Comparison of ENCODE assay signal across 8 mouse cellular contexts in genomic region chr3:36835525-36836203, GRCm38 (mm10). TPM values are rescaled to one million over a fixed set of nuclear protein-coding genes. Genes with fewer than 3 reads are reported as not detected.
DNase-seq lines count a peak whose midpoint lies in the region; ATAC-seq lines count a peak whose summit lies in the region.

No protein-coding gene starts in this region.

- WGBS in forebrain, embryonic 15.5 days: 14% methylated on average over 18 of the region's 18 CpGs
- 28% methylated on average over 18 of the region's 18 CpGs for WGBS in kidney, embryonic 15.5 days
- 21% methylated on average over 18 of the region's 18 CpGs for WGBS in midbrain, embryonic 10.5 days

- no peaks in the 10 kb centered on the region for H3K4me1 ChIP-seq in forebrain, embryonic 15.5 days
- peaks cover 8% of the 10 kb centered on the region for H3K4me1 ChIP-seq in kidney, embryonic 15.5 days
- peaks cover 11% of the 10 kb centered on the region for H3K4me1 ChIP-seq in midbrain, embryonic 10.5 days

- peak overlapping the region; percentile 32 for H3K4me2 ChIP-seq in forebrain, embryonic 15.5 days (replicated peaks)
- peak overlapping the region; percentile 50 for H3K4me2 ChIP-seq in kidney, embryonic 15.5 days

- DNase-seq in kidney, adult 18-20 months: peak; percentile 13
- DNase-seq in kidney, adult 11 months: no peak
- DNase-seq in cerebellum, postnatal 25 days: peak; percentile 37 to 53
- peak; percentile 29 for DNase-seq in midbrain, embryonic 10.5 days (ENCODE audit: low spot score)
- DNase-seq in gastrocnemius, postnatal 25 days: no peak

- no peaks in the 10 kb centered on the region for H3K27me3 ChIP-seq in forebrain, embryonic 15.5 days
- H3K27me3 ChIP-seq in kidney, embryonic 15.5 days: no peaks in the 10 kb centered on the region
- no peaks in the 10 kb centered on the region for H3K27me3 ChIP-seq in midbrain, embryonic 10.5 days (ENCODE audit: low read depth, poor library complexity, severe bottlenecking)

- H3K27ac ChIP-seq in forebrain, embryonic 15.5 days (replicated peaks): no peak overlapping the region
- no peak overlapping the region for H3K27ac ChIP-seq in kidney, embryonic 15.5 days
- 0 out of 2 replicates have a peak overlapping the region, but pooled peaks have one; percentile 30 for H3K27ac ChIP-seq in midbrain, embryonic 10.5 days (replicated peaks)

- peak; percentile 64 for ATAC-seq in forebrain, embryonic 15.5 days (replicated peaks)
- peak; percentile 52; the same call in 1 of the 2 replicates for ATAC-seq in kidney, embryonic 15.5 days (replicated peaks; ENCODE audit: low FRiP score)
- ATAC-seq in erythroblast, adult 5-6 weeks (replicated peaks; ENCODE audit: low FRiP score, poor library complexity, severe bottlenecking): no peak

- H3K4me3 ChIP-seq in forebrain, embryonic 15.5 days: peak overlapping the region; percentile 2; the same call in 1 of the 2 replicates
- H3K4me3 ChIP-seq in kidney, embryonic 15.5 days (replicated peaks): peak overlapping the region; percentile 19
- H3K4me3 ChIP-seq in midbrain, embryonic 10.5 days: peak overlapping the region; percentile 36

- H3K9me3 ChIP-seq in forebrain, embryonic 15.5 days: no peaks in the 10 kb centered on the region
- H3K9me3 ChIP-seq in kidney, embryonic 15.5 days (replicated peaks): no peaks in the 10 kb centered on the region
- no peaks in the 10 kb centered on the region for H3K9me3 ChIP-seq in midbrain, embryonic 10.5 days (replicated peaks)

- no peak overlapping the region for H3K9ac ChIP-seq in forebrain, embryonic 15.5 days (replicated peaks)
- H3K9ac ChIP-seq in kidney, embryonic 15.5 days: 0 out of 2 replicates have a peak overlapping the region, but pooled peaks have one; percentile 8

- no peaks in the 10 kb centered on the region for H3K36me3 ChIP-seq in forebrain, embryonic 15.5 days
- H3K36me3 ChIP-seq in kidney, embryonic 15.5 days: no peaks in the 10 kb centered on the region
- H3K36me3 ChIP-seq in midbrain, embryonic 10.5 days: no peaks in the 10 kb centered on the region

RNA-seq across cellular contexts. Expression of gene 4932438A13Rik, which starts 27.2 kb away (rescaled TPM):
- polyA plus RNA-seq in forebrain, embryonic 15.5 days (2015; fragmentation: Nextera tagmentation; extraction: Ambion mirVana): 68.7 and 72.7 TPM in 2 replicates
- polyA plus RNA-seq in kidney, embryonic 15.5 days (2015; fragmentation: Nextera tagmentation; extraction: Ambion mirVana): 42.3 and 49.6 TPM in 2 replicates
- 31.2 and 35.6 TPM in 2 replicates for polyA plus RNA-seq in midbrain, embryonic 10.5 days (2016; fragmentation: Nextera tagmentation; extraction: Ambion mirVana)
- total RNA-seq in erythroblast, adult 5-6 weeks (2015; ENCODE audit: low replicate concordance): 43.3 and 63.4 TPM in 2 replicates
- 25.8 and 41.8 TPM in 2 replicates for total RNA-seq in erythroblast, adult 5-6 weeks (2017; ENCODE audit: low replicate concordance)
- total RNA-seq in gastrocnemius, postnatal 25 days (2021): 10 to 100 TPM; 21.3 to 26.3 TPM

Comparison
In these comparisons a context has a peak if more than half of its experiments do, and no peak if none do; other contexts are left out.
1. DNase-seq: peak in kidney, adult 18-20 months (single experiment), cerebellum, postnatal 25 days (2 of 2) and midbrain, embryonic 10.5 days (single experiment); none in kidney, adult 11 months (single experiment) and gastrocnemius, postnatal 25 days (single experiment).
2. Peak in every context shown above with its lines, with median percentiles within 50 percentile points of each other: H3K4me3 ChIP-seq.